Mouse (Mus musculus) testis, adult 2 months (tissue): ENCODE measurements around the gene Il6ra.

Experiments used
- CTCF ChIP-seq: fragments of 200-500 bp; IDR thresholded peaks from 2 replicates; pipeline ENCODE4 v1.5.1; 2012; ENCODE audit warnings: low read depth, mild to moderate bottlenecking, inconsistent platforms, low read length, moderate library complexity; ENCODE audit not compliant: control insufficient read depth, insufficient read depth, insufficient replicate concordance
- POLR2A ChIP-seq: fragments of 200-500 bp; IDR thresholded peaks from 2 replicates; pipeline ENCODE4 v1.6.1; 2012; ENCODE audit warnings: low read depth, mild to moderate bottlenecking, inconsistent platforms, low read length, moderate library complexity; ENCODE audit not compliant: control insufficient read depth

DNA sequence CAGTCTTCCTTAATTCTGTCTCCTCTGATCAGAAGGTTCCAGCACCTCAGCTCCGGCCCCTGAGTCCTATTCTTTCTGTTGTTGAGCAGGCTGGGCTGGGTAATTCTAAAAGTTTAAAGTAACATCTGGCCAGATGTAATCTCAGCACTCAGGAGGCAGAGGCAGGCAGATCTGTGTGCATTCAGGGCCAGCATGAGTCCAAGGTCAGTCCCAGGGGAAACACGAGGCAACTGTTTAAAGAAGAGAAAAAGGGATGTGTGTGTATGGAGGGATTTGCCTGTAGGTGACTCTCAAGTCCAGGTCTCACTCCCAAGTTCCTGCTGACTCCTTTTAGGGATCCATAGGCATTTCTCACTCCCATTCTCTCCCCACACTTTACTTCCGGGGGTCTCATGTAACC, 5.2 kb downstream of the Il6ra start:
- TF ChIP-seq POLR2A (no peak), CTCF (no peak)
